Mouse (Mus musculus) heart, postnatal 4 days (tissue): ENCODE data around the gene Dynlt1c. TPM values are rescaled to one million over a fixed set of nuclear protein-coding genes. Genes with fewer than 3 reads are reported as not detected.
"Not testable (repeated sequence)": the region's sequence is repeated elsewhere in the genome, so short reads cannot be mapped to it uniquely, and the experiment has no call there.

Experiments
- DNase-seq: peaks from one replicate; pipeline ENCODE4 v3.0.0; 2021
- total RNA-seq, 2 experiments: library from RNA; stranded (reverse); gene quantifications; 2 replicates each; pipeline ENCODE4 v1.2.3; 2021

Dynlt1c gene
- total RNA-seq = 1 to 10 TPM; 5.4 to 8.7 TPM

GRCm38 (mm10) chr17:6601204-6601911 lies at the start of gene Dynlt1c:
Gene Dynlt1c (plus strand): TSS chr17:6601671.
- DNase-seq = peak; percentile 82

GRCm38 (mm10) chr17:6553798-6554197 lies 47.7 kb upstream of the Dynlt1c start:
- DNase-seq = not testable (repeated sequence)

- DNase-seq = not testable (repeated sequence)
Observed at GRCm38 (mm10) chr17:6554243-6554642, 47.2 kb upstream of the Dynlt1c start.

- not testable (repeated sequence) for DNase-seq
Observed at GRCm38 (mm10) chr17:6559447-6560133, 41.9 kb upstream of the Dynlt1c start.

GRCm38 (mm10) chr17:6564866-6565265 lies 36.6 kb upstream of the Dynlt1c start:
- DNase-seq = not testable (repeated sequence)

- not testable (repeated sequence) for DNase-seq
Observed at GRCm38 (mm10) chr17:6567908-6568307, 33.6 kb upstream of the Dynlt1c start.

GRCm38 (mm10) chr17:6571296-6571695 lies 30.2 kb upstream of the Dynlt1c start:
- DNase-seq = not testable (repeated sequence)

- DNase-seq = not testable (repeated sequence)
Observed at GRCm38 (mm10) chr17:6572202-6572601, 29.3 kb upstream of the Dynlt1c start.

GRCm38 (mm10) chr17:6575376-6575775 lies 26.1 kb upstream of the Dynlt1c start:
- not testable (repeated sequence) for DNase-seq

- not testable (repeated sequence) for DNase-seq
Observed at GRCm38 (mm10) chr17:6588672-6589071, 12.8 kb upstream of the Dynlt1c start.

- DNase-seq = not testable (repeated sequence)
Observed at GRCm38 (mm10) chr17:6592109-6592508, 9.4 kb upstream of the Dynlt1c start.

- DNase-seq = not testable (repeated sequence)
Observed at GRCm38 (mm10) chr17:6593896-6594295, 7.6 kb upstream of the Dynlt1c start.

- peak; percentile 42 for DNase-seq
Observed at GRCm38 (mm10) chr17:6595776-6596497, 5.5 kb upstream of the Dynlt1c start.

GRCm38 (mm10) chr17:6598356-6598755 lies 3.1 kb upstream of the Dynlt1c start:
- not testable (repeated sequence) for DNase-seq

- peak; percentile 31 for DNase-seq
Observed at GRCm38 (mm10) chr17:6600216-6600911, 1.1 kb upstream of the Dynlt1c start.

GRCm38 (mm10) chr17:6602205-6602604 lies 734 bp downstream of the Dynlt1c start:
- DNase-seq = not testable (repeated sequence)

- not testable (repeated sequence) for DNase-seq
Observed at GRCm38 (mm10) chr17:6605347-6605746, 3.9 kb downstream of the Dynlt1c start.

GRCm38 (mm10) chr17:6613524-6613923 lies 12.1 kb downstream of the Dynlt1c start:
- not testable (repeated sequence) for DNase-seq

- DNase-seq = not testable (repeated sequence)
Observed at GRCm38 (mm10) chr17:6614316-6614715, 12.8 kb downstream of the Dynlt1c start.

GRCm38 (mm10) chr17:6616731-6617130 lies 15.3 kb downstream of the Dynlt1c start:
- DNase-seq = not testable (repeated sequence)

GRCm38 (mm10) chr17:6617689-6618400 lies 16.4 kb downstream of the Dynlt1c start:
- DNase-seq = not testable (repeated sequence)

- not testable (repeated sequence) for DNase-seq
Observed at GRCm38 (mm10) chr17:6619271-6619670, 17.8 kb downstream of the Dynlt1c start.
